Mouse (Mus musculus) skeletal muscle tissue, adult 2 months (tissue): ENCODE results near the gene Atp2a3.

Source experiments
- DNase-seq: peaks from one replicate; pipeline ENCODE4 v3.0.0-alpha.2; 2012; ENCODE audit warnings: low read depth, low spot score

The Atp2a3 gene

DNA sequence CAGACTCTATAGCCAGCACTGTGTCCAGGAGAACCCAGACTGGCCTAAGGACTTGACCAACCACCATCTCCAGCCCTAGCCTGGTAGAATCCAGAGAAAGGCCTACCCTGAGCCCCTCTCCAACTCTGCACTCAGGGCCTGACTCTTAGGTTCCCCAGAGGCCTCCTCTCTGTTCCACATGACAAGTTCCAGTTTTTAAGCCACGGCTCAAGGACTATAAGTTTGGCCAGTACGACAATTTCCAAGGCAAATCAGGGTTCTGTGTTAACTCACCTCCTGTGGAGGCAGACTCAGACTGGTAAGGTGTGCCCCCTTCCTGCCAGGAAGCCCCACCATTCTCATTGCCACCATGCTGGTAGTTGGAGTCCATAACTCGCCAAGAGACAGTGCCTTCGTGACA lies 6.8 kb upstream of the Atp2a3 start:
- DNase-seq = no peak

DNA sequence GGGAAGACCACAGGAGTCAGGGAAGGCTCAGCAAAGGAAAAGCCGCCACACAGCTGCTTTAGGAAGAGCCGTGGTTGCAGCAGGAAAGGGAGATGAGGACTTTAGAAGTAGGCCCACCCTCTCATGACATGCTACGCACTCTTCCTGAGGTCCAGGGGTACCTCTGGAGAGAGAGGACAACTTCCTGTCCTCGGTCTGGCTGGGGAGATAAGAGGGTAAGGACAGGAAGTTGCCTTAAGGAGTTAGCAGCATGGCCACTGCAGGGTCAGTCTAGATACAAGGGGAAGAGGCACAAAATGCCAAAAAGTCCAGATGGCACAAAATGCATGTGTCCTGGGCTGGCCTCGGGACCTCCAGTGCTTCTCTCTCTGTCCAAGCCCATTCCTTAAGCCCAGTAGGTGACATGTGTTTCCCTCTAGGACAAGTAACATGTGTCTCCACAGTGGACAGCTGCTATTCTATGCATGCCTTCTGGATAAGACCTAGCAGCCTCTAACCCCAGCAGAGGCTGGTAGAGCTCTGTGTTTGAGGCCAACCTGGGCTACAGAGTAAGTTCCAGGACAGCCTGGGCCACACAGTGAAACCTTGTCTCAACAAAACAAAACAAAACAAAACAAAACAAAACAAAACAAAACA lies 5.5 kb upstream of the Atp2a3 start:
- no peak for DNase-seq

DNA sequence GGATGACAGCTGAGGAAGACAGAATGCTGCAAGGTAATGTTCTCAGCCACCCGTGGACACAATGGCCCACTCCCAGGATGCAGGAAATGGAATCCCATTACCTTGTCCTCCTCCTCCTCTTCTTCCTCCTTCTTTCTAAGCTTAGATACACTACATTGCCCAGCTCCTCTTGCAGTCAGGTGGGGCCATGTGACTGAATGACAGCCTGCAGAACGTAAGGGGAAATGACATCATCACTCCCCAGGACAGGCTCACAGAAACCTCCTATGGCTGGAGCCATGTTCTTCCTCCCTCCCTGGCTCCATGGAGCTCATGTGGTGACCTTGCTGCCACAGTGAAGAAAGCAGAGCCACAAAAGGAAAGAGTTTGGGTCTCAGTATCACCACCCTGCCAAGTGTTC lies 3.7 kb upstream of the Atp2a3 start:
- no peak for DNase-seq

DNA sequence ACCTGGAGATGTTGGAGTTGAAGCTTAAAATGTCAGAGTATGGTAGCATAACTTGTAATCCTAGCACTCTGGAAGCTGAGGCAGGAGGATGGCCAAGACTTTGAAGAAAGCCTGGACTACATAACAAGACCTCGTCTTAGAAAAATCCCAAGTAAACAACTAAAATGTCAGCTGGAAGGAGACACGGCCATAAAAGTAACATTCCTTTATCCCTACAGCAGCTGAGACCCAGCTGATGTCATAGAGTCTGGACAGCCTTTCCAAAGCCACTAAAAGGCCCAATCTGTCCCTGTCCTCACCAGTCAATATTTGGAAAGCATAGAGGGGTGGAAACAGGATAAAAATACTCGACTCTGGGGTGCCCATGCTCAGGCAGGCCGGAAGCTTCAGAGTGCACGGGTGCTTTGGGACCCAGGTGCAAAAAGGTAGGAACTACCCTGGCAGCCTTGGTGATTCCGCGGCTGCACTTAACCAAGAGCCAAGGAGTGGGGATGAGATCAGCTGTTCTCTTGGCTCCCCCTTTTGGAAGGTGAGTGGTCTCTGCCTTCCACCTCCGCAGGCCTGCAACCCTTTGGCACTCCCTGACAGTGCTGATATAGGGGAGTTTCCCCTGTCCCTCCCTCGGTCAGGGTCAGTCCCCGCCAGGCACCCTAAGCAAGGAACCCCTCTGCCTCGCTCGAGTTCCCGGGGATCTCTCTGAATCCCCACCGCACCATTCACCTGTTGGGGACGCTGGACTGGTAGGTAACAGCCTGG lies 867 bp upstream of the Atp2a3 start:
- DNase-seq = no peak

DNA sequence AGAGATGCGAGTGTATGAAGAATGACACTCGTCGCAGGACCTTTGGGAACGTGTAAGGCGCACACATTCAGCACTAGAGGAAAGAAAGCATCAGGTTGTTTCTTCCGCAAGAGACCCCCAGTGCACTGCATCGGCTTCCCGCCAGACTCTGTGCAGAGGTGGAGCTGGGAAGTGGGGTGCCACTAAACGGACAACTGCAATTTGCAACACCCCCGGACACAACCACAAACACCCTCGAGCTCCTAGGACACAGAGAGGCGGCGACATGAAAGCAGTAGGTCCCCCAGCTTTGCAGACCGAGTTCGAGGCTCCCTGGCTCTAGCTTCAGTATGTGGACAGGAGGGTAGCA lies 272 bp upstream of the Atp2a3 start:
- no peak for DNase-seq

DNA sequence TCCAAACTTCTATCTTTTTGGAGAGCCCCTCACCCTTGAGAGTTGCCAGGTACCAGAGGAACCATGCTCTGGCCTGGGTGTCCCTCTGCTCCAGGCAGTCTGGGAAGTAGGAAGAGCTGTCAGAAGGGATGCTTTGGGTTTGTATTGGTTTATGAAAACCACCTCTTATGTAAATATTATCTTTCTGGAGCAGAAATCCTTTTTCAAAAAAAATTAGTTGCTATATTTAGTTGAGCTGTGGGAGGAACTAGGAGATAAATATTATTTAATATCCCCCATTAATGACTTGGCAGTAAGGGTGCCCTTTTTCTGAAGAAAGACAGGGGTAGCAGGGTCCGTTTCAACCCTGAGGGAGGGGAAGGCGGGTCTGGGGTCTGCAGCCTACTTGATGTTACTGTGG lies 1.4 kb downstream of the Atp2a3 start:
- DNase-seq = no peak

DNA sequence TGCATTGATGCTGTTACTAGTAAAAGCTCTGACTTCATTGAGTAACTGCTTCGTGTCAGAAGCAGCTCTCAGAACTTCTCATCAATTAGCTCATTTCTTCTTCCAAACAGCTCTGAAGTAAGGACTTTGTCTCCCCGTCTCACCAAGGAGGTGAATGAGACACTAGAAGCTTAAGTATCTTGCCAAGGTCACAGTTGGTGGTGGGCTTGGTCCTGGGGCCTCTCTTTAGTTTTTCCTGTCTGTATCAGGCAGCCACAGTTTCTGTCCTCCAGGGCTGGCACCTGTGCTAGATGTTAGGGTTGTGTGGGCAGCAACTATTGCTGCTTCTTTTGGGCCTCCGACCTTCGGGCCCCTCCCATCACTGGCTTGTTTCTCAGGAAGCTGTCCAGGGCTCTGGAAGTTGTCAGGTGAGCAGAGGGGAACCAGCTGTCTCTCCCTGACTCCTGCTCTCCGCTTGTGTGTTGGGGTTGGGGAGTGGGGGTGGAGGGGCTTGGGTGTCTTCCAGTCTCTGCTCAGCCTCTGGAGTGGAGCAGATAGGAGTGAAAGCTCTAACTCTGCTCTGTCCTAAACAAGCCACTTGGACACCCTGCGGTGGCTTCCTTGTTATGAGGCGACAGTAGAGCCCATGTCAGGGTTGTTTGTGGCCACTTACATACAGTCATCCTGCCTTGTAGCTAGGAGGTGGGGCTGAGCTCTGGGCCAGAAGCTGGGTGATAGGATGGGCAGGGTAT lies 2.3 kb downstream of the Atp2a3 start:
- DNase-seq = no peak

DNA sequence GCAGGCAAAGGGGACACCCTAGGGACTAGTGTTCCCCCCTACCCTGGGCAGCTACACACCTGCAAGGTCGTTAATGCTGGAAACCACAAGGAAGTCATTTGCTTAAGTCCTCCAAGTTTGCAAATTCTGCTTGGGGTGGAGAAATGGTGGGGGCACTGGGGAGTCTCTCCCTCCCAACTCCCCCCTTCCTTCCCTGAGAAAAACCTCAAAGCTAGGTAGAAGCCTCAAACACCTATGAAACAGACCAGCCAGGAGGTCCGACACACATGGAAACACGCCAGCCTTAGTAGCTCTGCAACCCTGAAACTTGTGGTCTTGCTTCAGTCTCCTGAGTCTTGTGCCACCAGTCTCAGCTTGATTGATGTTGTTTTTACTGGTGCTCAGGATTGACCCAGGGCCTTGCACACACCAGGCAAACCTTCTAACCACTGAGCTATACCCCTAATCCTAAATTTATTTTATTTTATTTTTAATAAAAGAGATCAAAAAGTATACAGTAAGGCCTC lies 2.9 kb downstream of the Atp2a3 start:
- DNase-seq = no peak

DNA sequence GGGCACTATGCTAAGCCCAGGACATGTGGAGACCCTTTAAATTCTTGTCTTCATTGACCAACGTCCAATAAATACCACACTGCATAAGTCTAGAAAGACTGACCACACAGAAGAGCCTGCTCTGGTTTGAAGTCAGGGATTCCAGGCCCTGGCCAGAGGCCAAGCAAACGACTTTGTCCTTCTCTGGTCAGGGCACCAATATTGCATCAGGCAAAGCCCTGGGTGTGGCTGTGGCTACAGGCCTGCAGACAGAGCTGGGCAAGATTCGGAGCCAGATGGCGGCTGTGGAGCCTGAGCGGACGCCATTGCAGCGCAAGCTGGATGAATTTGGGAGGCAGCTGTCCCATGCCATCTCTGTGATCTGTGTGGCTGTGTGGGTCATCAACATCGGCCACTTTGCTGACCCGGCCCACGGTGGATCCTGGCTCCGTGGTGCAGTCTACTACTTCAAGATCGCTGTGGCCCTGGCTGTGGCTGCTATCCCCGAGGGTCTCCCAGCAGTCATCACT lies 14.1 kb downstream of the Atp2a3 start:
- DNase-seq = no peak

DNA sequence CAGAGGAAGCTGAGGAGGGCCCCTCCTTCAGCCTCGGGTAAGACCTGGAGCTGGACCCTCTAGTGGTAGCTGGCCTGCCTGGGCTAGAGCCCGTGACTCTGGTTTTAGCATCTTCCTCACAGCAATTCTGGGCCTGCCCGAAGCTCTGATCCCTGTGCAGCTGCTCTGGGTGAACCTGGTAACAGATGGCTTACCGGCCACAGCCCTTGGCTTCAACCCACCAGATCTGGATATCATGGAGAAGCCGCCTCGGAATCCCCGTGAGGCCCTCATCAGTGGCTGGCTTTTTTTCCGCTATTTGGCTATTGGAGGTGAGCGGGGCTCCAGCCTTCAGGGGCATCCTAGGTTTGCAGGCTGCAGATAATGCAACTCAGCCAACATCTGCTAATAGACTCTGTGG lies 21.5 kb downstream of the Atp2a3 start:
- no peak for DNase-seq

DNA sequence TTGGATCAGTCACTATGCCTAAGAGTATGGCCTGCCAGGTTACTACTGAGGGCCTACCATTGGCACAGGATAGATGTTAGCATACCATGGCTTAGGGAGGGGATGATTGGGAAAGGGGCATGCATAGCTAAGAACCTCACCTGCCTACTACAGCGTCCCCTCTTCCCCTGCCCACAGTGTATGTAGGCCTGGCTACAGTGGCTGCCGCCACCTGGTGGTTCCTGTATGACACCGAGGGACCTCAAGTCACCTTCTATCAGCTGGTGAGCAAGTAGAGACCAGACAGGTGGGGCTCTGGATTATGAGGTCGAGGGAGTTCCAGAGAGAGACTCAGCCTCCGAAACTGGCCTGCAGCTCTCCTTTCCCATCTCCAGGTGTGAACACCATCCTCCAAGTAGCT lies 22.3 kb downstream of the Atp2a3 start:
- no peak for DNase-seq

DNA sequence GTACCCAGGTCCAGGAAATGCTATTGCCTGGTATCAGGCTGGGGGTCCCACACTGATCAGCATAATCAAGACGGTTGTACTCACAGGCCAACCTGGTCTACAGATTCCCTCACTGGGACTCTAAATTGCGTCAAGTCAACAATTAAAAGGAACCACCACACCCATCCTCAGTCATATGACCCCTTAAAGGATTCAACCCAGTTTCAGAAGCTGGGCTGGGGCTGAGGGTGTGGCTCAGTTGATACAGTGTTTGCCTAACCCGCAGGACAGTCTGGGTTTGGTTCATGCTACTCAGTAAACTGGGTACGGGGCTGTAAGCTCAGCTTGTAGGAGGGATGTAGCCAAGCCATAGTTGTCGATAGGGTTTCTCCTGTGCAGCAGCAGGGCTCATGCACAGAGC lies 25.8 kb downstream of the Atp2a3 start:
- DNase-seq = no peak

DNA sequence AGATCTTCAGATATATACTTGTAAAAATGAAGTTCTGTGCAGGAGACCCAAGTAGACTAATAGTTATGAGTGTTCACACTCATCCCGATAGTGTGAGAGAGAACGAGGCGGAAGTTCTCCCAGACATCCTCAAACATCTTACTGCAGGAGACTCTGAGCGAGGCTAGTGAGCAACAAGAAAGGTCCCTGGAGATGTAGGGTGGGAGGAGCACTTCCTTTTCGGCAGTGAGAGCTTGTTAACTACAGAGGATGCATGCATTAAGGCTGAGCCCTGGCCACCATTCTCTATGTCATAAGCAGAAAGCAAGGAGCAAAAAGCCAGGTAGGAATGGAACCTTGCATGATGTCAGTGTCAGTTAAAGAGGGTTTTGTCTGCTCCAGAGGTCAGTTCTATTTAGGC lies 26.3 kb downstream of the Atp2a3 start:
- DNase-seq = no peak

DNA sequence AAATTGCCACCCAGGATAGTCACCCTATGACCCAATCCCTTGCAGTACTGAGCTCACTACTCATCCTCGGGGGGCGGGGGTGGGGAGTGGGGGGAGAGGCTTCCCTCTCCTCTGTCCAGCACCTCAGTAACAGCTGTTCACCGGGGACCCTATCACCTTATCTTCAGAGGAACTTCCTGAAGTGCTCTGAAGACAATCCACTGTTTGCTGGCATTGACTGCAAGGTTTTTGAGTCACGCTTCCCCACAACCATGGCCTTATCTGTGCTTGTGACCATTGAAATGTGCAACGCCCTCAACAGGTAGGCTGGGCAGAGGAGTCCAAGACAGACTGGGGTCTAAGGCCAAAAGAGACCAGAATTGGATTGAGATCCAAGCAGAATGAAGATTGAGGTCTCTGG lies 26.8 kb downstream of the Atp2a3 start:
- no peak for DNase-seq

DNA sequence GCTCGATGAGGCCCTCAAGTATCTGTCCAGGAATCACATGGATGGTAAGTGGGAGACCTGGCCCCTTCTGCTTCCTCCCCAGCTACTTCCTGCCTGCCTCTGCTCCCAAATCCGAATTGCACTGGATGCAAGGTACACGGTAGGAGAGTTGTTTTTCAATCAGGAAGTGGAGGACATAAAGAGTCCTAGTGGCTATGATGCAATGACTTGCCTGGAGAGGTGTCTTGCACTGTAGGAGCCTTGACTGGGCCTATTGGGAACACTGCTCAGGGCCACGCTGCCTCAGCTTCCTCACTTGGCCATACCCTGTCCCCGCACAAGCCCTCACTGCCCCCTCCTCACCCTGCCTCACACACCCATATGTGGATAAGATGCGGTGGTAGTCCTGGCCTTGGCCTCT lies 28.1 kb downstream of the Atp2a3 start:
- no peak for DNase-seq

DNA sequence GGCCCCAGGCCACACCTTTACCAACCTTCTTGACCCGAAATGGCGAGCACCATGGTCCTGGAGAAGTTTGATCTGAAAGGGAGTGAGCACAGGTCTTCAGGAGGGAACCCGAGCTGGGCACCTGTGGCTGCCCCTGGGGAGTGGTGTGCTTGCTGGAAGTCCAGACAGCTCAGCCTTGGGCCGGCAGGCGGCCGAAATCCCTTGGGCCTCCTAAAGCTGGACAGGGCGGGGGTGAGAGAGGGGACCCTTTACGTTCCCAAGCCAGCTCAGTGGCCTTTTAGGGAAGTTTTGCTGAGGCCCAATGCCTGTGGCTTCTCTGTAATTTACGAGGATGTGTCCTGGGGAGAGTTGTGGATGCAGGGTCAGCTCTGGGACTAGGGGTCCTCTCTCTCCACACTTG lies 29.7 kb downstream of the Atp2a3 start:
- DNase-seq = no peak

DNA sequence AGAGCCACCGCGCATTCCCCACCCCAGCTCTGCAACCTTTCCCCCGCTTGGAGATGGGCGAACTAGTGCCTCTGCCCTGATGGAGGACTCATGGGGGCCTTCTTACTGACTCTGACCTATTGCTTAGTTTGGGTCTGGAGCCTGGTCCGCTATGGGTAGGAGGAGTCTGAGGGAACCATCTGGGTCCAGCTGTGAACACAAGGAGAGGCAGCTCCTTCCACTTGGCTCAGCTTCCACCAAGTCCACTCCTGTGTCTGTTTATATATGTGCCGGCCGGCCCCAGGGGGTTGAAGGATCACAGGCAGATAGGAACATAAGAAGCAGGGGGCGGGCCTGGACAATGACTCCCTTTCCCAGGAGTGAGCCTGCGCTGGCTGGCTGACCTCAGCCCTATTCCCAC lies 31.0 kb downstream of the Atp2a3 start:
- no peak for DNase-seq

DNA sequence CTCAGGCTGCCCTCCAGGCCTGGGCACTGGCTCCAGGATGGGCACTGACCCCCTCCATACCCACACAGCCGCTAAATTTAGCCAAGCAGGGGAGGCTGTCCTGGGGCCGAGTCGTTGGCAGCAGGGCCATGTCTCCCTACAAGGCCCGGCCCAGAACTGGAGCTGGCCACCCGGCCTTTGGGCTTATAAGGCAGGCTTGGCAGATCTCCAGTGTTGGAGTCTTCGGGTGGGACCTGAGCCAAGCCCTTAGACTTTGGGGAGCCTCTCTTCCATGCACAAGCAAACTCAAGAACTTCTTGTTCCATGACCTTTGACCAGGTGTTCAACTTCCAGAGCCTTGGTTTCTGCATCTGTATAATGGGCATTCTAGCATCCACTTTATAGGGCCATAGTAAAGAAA lies 35.4 kb downstream of the Atp2a3 start:
- DNase-seq = no peak

DNA sequence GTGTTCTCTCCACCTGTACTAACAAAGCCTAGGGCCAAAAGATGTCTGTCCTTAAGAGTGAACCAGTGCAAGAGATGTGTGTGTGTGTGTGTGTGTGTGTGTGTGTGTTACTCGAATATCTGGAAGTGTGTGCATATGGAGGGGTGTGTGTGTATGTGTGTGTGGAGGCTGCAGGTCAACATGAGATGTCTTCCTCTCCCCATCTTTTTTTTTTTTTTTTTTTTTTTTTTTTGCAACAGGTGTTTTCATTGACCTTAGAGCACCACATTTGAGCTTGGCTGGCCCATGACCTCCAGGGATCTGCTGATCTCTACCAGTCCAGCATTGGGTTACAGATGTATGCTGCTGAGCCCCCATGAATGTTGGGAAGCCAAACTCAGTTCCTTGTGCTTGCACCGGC lies 35.8 kb downstream of the Atp2a3 start:
- DNase-seq = no peak

DNA sequence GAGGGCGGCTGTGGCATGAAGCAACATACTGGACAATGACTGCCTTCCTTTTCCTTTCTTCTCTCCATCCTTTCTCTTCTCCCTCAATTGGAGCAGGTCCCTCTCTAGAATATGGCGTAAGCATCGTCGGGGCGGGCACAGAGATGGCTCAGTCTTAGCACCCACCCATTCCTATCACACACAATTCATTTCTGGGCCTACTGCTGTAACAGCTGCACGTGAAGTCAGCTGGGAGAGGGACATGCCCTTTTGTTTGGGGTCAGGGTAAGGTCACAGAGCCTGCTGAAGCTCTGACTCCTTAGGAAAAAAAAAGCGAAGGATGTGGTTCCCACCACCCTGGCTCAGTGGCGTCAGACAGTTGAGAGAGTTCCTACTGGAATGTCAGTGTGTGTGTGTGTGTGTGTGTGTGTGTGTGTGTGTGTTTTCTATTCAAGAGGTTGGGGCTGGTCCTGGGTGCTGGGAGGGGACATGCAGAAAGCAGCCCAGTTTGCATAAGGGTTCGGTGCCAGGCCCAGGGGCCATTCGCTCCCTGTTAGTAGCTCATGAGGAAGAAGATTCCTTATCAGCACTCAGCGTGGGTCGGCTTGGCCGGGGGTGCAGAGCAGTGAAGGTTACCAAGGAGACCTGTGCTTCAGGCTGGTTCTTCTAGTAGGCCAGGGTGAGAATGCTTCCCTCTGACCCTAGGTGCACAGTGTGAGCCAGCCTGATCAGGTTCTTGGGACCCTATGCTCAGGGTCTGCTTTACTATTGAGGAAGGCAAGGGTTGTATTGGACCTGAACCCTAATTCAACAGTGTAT lies 36.8 kb downstream of the Atp2a3 start:
- DNase-seq = no peak

DNA sequence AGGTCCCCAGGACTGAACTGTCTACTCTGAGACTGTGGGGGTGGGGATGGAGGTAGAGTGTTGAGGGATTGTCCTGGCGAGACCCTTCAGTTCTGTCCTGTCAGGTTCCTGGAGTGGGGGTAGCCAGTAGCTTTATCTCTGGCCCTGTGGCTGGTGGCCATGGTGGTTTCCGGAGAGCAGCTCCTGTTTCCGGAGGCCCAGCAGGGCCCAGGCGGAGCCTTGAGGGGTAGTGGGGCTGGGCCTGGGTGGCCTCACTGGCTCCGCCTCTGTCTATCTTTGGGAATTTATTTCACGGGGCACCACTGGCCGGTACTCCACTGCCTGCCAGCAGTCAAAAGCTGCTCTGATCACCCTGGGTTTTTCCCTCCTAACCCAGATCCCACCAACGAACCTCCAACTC lies 37.8 kb downstream of the Atp2a3 start, which contains the start of gene P2rx1:
TSS of gene P2rx1 (plus strand) at position 333 of the 400 bp plus-strand sequence.
- no peak for DNase-seq

DNA sequence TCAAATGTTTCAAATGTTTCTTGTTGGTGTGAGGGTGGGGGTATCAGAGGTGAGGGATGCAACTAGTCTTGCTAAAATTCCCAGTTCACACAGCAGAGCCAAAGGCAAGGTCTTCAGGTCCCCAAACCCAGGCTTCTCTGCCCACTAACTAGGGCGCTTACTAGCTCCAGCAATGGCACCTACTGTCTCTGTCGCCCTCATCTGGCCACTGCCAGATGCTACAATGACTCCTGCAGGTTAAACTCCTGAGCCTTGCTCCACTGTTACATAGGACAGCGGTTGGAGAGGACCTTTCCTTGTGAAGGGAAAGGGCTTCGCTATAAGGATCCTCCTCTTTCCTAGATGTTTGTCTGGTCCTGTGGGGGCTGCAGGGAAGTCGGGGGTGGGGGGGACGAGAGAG lies 40.1 kb downstream of the Atp2a3 start:
- peak; percentile 62 for DNase-seq
